Mouse (Mus musculus): Measurements from ENCODE around the gene Ears2.

Gene Ears2

DNA sequence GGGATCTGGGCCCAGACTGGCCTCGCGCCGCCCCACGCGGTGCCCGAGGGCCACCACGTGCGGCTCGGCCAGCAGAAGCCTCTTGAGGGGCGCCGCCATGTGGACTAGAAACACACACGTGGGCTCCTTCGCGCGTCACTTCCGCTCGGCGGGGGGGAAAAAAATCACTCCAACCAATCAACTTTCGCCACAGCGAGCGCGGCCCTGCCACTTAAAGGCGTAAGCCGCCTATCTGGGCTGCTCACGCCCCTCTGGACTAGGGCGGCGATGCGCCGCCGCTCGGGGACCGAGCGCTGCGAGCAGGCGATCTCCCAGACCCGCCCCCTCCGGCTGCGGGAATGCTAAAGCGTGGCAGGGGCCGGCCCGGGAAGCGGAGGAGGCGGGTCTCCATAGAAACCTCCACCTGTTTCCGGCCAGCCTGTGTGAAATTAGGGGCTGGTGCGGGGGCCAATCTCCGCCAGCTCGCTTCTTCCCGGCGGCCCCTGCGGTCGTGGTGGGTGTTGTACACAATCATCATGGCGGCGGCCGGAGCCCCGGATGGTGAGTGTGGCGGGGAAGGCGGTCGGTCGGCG lies at the start of gene Ears2, which contains the start of gene Ubfd1:
Gene Ears2, minus strand, starts transcription at position 319 of the 572 bp plus-strand sequence.
Gene Ubfd1, plus strand, starts transcription at position 231 of the 572 bp plus-strand sequence.
- DNase-seq, result peak; percentile 97

DNA sequence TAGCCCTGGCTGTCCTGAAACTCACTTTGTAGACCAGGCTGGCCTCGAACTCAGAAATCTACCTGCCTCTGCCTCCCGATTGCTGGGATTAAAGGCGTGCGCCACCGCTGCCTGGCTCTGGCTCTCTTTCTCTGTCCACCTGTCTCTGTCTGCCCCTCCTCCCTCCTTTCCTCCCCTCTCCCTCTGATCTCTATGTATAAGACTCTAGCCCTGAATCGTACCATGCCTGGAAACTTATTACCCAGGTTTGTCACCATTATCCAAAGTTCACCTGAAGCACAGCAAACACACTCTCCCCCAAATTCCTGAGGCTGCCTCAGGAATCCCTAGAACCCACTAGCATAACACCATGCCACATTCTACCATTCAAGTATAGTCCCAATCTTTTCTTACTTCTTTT lies 41.1 kb upstream of the Ears2 start:
- no peak for DNase-seq

DNA sequence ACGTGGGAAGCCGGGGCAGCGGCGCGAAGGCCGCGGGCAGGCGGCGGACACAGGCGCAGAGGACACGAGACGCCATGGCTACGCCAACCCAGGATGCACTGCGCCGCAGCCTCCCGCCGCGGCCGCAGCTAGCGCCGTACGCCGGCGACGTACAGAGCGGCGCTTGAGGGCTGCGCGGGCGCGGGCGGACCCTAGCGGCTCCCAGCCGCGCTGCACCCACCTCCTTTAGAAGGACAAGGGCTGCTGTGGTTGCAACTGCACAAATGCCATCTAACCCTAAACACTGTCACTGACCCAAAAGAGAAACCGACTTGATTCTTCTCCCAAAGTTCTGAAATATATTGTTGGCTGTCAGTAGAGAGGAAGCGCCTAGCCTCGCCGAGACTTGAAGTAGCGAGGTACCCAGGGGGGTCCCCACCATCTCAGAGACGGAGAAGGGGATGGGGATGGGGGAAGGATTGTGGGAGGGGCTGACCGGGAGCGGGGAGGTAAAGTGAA lies 34.7 kb upstream of the Ears2 start, which contains the start of gene Ndufab1:
Gene Ndufab1, minus strand, starts transcription at position 140 of the 498 bp plus-strand sequence.
- DNase-seq, result peak; percentile 88

GRCm38 (mm10) chr7:122101014-122101746 lies 34.1 kb upstream of the Ears2 start:
- DNase-seq, result peak; percentile 5

GRCm38 (mm10) chr7:122099222-122099621 lies 32.2 kb upstream of the Ears2 start:
- peak; percentile 65 for DNase-seq

DNA sequence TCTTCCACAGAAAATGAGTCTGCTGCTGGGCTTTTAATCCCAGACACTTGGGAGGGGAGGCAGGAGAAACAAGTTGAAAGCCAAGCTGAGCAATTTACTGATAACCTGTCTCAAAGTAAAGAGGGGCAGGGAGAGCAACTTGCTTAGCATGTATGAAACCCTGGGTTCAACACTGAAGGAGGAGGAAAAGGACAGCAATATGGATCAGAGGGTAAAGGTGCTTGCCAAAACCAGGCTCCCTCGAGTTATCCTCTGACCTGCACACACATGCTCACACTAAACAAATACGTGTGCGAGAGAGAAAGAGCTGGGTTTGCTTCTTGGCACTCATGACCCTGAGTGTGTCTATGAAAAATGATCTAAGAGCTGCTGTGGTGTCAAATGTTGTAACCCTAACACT lies 30.9 kb upstream of the Ears2 start:
- no peak for DNase-seq

- DNase-seq, result peak; percentile 13
These were observed 27.7 kb upstream of the Ears2 start for GRCm38 (mm10) chr7:122094564-122095330.

DNA sequence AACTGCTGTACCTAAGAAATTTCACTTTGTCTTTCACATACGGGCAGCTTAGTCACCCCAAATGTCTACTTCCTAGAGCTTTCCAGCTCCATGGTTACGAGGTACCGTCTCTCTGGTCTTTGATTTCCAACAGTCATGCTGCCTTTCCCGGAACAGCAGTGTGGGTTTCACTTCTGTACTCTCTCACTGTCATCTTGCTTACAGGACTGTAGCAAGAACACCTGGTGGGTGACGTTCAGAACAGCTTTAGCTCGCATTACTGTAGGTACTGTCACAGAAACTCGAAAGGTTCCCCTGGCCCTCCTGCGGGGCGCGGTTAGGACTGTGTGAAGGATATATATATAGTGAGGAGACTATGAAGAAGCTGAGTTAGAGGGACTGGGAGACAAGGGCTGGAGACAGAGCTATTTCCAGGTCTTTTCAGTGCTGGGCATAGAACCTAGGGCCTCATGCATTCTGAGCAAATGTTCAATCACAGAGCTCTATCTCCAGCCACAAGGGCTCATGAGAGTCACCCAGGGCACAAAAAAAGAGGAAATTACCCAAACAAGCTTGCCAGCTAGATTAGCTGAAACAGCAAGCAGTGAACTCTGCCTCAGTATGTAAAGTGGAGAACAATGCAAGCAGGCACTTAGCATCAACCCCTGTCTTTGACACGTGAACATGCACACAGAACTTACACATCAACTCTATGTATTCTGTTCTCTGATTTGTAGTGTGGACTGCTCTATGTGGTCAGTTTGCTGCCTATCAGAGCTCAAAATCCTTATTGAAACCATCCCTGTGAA lies 20.3 kb upstream of the Ears2 start:
- DNase-seq, result no peak

- DNase-seq, result no peak
These were observed 14.0 kb upstream of the Ears2 start for GRCm38 (mm10) chr7:122081071-122081470.

DNA sequence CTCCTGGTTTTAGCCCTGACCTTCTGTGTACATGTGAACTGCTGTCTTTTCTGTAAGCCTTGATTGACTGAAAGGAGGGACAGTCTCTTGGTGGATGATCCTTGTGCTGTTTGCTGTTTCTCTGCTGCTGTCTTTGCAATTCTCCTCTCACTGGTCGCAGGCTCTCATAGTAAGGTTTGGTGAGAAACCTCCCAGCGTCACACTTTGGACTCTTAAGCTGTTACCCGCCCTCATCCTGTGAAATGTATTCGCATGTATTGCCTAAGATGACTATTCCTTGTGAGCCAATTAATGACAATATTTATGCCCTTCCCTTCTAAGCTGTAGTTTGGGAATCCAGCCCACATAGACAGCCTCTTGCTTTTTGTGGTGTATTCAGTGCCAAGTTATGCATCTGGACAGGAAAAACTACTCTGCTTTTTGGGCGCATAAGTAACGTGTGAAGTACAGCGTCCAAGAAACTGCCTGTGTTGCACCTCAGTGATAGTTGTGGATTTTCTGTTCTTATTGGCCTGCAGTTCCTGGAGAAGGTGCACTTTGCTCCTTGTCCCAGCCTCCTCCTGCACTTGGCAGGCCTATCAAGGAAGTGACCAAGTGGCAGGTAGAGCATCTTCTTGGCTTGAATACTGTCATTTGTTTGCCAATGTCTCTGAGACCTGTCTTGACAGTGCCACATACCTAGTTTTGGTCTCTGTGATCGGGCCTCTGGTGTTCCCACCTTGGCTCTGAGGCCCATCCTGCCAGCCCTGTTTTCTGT lies 12.9 kb upstream of the Ears2 start:
- DNase-seq, result no peak

DNA sequence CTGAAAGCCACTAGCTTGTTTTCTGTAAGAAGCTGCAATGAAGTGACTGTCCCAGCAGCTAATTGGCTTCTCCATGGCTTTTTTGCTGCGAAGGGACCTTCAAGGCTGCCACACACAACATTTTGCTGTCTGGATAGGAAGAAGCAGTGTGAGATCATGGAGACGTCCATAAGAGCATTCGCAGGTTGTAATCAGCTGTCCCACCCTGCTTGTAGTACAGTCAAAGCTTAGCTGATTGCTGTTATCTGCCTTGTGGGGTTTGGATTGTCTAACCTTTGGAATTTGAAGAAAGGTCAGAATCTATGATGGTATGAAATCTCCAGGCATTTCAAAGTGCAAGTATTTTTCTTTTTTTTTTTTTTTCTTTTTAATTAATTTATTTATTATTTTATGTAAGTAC lies 7.3 kb upstream of the Ears2 start:
- DNase-seq, result no peak

- no peak for DNase-seq
These were observed 686 bp upstream of the Ears2 start for GRCm38 (mm10) chr7:122067517-122068381.

DNA sequence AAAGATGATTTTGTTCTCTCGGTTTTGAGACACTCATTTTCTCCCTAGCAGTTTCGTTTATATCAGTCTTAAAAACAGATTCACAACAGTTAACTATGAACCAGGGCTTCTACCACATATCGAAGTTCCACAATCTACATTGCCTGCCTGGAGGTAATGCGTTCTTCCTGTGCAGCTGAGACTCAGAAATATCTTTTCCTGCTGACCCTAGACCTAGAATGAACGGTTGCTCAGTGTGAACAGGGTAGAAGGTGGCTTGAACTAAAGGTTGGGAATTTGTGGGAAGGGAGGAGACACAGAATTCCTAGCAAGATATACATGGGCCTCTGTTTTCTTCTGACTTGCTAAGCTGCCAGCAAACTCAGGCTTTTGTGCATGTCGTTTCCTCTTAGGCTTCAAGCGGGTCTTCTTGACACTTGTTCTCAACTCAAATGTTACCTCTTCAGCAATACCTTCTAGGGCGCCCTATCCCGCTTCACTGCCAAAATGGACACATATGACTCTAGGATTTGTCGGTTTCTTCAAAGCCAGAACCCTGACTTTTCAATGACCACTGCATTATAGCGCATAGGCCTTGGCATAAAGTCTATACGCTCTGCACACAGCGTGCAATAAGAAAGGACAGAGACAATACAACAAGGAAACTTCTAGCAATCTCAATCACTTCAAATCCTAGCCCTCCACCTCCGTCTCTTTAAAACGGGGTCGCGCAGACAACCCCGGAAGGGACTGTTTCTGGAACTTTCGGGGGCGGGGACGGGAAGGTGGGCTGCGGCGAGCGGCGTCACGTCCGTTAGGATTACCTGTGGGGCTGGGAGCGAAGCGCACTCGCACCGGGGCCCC lies 740 bp downstream of the Ears2 start:
- no peak for DNase-seq

DNA sequence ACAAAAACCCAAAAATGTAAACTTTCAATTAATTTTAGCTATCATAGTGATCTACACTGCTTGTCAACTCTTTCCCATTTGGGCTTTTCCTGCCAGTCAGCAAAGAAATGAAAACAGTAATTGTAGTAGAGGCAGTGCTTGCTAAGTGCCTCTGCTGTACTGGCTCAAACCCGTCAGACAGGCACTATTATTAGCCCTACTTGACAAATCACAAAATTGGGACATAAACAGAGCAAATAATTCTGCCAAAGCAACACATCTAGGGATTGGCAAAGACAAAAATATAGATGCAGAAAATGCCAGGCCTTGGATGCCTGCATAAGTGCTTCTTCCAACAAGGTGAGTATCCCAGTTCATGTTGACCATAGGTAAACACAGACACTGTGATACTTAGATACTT lies 1.4 kb downstream of the Ears2 start:
- DNase-seq, result peak; percentile 12

- no peak for DNase-seq
These were observed 10.4 kb downstream of the Ears2 start for GRCm38 (mm10) chr7:122056633-122057032.

DNA sequence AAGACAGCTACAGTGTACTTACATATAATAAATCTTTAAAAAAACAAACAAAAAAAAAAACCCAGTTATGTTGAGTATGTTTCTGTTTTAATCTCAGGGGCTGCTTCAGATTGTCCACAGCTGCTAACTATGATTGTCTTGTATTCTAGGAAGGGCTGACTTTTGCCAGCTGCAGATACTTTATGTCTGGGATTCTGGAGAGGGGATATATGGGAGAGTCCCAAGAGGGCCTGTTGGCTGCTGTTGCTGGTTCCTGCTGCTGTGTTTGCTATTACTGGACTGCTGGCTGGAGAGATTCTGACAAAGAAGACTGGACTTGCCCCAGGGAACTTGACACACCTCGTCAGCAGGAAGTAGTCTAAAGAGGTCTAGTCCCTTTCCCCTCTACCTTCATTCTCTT lies 16.2 kb downstream of the Ears2 start:
- DNase-seq, result no peak

GRCm38 (mm10) chr7:122048191-122048590 lies 18.9 kb downstream of the Ears2 start:
- DNase-seq, result no peak

DNA sequence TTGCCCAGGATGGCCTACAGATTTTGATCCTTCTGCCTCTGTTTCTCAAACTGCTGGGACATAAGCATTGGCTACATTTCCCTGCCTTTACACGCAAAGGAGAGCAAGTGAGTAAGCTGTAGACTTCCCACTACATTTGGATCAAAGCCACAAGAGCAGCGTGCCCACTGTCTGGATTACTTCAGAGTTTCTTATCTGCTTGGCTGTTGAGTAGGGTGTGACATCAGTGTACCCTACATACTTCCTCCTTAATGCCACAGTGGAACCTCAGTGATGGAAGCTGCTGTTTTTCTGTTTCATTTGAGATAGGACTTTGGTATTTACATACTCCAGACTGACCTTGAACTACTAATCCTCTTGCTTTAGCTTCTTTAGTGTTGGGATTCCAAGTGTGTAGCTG lies 20.2 kb downstream of the Ears2 start:
- no peak for DNase-seq

DNA sequence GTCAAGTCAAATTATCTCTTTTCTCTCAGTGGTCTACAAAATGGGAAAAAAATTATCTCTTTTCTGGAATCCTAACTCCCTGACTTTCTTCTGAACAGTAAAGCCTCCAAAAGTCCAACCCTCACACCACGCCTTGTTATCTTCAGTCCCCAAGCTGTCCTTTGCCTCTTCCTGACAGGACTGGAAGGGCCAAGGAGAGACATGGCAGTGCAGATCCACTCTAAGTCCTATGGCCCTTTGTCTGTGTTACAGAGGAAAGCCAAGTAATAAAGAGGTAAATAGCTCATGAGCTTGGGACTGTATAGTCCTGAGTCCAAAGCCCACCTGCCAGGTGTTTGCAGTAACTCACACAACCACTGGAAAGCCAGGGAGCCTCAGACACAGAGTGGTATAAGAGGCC lies 21.4 kb downstream of the Ears2 start:
- DNase-seq, result no peak

GRCm38 (mm10) chr7:122045181-122045634 lies 21.9 kb downstream of the Ears2 start:
- DNase-seq, result peak; percentile 42
